Mouse (Mus musculus): ENCODE data around the gene Zbtb7a.
"Not testable (repeated sequence)": the region's sequence is repeated elsewhere in the genome, so short reads cannot be mapped to it uniquely, and the experiment has no call there.

Gene Zbtb7a

DNA sequence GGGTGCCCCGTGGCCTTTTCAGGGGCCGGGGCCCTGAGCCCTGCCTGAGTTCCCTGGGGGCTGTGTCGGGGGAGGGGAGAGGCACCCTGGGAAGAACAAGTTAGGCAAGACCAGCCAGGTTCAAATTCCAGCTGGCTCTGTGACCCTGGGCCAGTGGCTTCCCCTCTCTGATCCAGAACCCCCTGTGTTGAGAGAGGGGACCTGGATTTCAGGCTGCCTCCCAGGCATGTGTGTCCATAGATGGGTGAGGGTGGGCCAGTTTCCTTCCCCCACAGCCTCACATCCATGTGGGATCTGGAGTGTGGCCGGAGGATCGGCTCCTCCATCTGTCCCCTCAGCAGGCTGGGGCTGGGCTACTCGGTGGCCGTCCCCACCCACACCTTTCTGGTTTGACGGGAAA, 5.0 kb downstream of the Zbtb7a start:
- DNase-seq, result no peak

GRCm38 (mm10) chr10:81140717-81141454, 5.9 kb downstream of the Zbtb7a start:
- DNase-seq, result no peak

- DNase-seq, result no peak
Measured at GRCm38 (mm10) chr10:81141455-81142210, 6.6 kb downstream of the Zbtb7a start.

DNA sequence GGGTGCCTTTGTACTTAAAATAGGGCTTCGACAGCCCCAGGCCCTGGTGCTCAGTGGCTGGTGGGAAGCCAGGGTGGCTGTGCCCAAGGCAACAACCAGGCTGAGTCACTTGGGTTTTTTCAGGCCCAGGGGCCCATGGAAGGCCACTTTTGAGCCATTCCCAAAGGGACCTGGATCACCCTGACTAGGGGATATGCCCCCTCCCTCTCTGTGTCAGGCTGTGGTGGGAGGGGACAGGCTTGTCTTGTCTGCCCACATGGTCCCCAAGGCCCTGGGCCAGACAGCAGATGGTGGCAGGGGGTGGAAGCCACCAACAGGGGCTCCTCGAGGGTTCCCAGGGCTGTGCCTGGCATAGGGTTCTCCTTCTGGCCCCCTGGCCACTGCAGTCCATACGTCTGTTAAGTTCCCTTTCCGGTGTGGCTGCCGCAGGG, 7.5 kb downstream of the Zbtb7a start:
- no peak for DNase-seq

- no peak for DNase-seq
Measured at GRCm38 (mm10) chr10:81143157-81143633, 8.2 kb downstream of the Zbtb7a start.

DNA sequence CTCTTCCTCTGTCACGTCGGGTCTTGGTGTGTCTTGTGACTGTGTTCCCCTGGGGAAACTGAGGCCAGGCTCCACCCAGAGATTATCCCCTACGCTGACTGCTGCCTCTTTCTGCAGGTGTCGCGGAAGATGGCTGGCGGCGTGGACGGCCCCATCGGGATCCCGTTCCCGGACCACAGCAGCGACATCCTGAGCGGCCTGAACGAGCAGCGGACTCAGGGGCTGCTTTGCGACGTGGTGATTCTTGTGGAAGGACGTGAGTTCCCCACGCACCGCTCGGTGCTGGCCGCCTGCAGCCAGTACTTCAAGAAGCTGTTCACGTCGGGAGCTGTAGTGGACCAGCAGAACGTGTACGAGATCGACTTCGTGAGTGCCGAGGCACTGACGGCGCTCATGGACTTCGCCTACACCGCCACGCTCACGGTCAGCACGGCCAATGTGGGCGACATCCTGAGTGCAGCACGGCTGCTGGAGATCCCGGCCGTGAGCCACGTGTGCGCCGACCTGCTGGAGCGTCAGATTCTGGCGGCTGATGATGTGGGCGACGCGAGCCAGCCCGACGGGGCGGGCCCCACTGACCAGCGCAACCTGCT, 8.9 kb downstream of the Zbtb7a start:
- DNase-seq, result no peak

- peak; percentile 36 for DNase-seq
Measured at GRCm38 (mm10) chr10:81144667-81145066, 9.6 kb downstream of the Zbtb7a start.

DNA sequence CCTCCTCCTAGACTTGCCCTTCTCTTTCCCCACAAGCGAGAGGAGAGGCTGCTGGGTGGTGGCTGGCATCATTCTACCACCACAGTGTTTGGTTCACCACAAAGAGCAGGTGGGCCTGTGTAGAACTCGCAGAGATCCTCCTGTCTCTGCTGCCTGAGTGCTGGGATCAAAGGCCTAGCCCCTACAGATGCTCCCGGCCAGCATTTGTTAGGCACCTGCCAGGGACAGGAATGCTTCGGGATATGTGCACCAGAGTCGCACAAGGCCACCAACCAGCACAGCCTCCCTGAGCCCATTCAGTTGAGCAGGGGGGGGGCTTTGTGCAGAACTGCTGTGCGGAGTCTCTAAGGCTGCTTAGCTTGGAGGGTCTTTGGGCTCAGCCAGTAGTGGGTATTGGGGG, 10.3 kb downstream of the Zbtb7a start:
- no peak for DNase-seq

GRCm38 (mm10) chr10:81145778-81146177, 10.8 kb downstream of the Zbtb7a start:
- DNase-seq, result no peak

GRCm38 (mm10) chr10:81146296-81146695, 11.3 kb downstream of the Zbtb7a start:
- no peak for DNase-seq

DNA sequence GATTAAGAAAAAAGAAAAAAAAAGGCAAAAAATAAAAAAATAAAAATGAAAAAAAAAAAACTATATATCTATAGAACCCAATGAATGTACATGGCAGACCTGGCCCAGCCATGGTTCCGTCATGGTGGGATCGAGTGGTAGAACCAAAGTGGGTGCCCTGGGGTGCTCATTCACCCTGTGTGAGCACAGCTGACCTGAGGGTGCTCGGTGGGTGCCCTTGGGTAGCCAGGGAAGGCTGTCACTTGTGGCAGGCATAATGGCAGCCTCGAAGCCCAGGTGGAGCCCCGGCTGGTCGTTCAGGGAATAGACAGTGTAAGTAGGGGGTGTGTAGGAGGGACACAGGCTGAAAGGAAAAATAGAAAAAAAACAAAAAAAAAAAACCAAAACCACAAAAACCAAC, 16.2 kb downstream of the Zbtb7a start:
- DNase-seq, result no peak

- no peak for DNase-seq
Measured at GRCm38 (mm10) chr10:81152609-81153008, 17.6 kb downstream of the Zbtb7a start.

DNA sequence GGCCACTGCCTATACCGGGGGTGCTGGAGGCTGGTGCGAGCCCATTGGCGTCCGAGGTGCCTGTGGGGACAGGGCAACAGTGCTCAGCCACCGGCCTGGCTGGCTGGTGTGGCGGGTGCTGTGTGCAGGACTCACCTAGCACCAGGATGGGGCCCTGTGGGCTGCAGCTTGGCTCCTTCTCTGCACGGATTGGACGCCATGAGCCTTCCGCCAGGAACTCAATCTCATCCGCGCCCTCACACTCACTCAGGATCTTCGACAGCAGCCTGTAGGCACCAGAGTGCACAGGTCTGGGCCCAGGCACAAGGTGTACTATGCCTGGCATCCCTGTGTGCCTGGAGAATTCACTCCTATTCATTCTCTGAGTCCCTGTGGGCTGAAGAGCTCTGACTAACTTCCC, 19.3 kb downstream of the Zbtb7a start:
- DNase-seq, result no peak

- DNase-seq, result no peak
Measured at GRCm38 (mm10) chr10:81154736-81155135, 19.7 kb downstream of the Zbtb7a start.

- peak; percentile 56 for DNase-seq
Measured at GRCm38 (mm10) chr10:81161602-81162317, 26.7 kb downstream of the Zbtb7a start.

DNA sequence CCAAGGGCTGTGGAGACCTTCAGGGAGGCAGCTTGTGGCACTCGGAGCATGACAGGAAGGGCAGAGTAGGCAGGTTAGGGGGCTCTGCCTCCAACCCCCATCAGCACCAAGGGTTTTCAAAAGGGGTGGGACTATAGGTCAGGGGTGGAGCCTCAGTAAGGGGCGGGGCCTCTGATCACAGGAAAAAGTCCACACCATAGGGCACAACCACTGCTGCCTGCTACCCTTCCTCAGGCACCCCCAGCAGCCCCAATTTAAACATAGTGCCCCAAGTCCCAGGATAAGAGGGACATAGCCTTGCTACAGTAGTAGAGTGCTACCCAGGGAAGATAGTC, 27.3 kb downstream of the Zbtb7a start:
- no peak for DNase-seq

- DNase-seq, result no peak
Measured at GRCm38 (mm10) chr10:81165118-81165517, 30.1 kb downstream of the Zbtb7a start.

DNA sequence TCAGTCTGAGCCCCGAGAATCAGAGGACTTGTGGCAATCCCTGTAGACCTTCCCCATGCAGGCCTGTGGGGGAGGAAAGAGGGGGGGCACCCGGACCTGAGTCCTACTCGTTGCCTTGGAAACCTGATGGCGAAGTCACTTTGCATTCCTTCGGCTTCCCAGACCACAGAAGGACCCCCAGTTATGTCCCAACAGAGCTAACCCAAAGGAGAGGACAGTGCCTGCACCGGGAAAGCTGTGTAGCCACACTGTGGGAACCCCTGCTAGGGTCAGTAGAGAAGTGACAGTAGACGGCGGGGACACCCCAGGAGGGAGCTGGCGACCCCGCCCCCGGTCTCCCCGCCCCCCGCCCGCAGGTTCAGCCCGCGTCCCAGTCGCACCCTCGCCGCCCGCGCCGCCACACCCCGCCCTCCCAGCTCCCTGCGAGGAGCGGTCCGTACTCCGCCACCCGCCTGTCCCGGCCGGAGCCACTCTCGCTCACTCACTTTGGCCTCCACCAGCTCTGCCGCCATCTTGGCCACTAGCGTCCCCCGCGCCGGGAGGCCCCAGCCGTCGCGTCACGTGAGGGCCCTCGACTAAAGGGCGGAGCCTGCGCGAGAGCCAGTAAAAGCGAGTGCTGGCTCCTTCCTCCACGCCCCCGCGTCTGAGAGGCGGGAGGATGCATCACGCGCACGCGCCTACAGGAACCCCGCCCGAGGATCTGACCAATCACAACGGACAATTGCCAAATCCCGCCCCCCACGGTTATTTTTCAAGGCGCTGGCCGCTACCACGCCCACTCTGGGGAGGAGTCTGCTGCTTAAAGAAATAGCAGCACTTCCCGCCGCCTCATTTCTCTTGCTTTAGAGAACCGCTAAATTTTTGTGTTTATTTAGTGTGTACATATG, 32.4 kb downstream of the Zbtb7a start, which contains the start of gene Pias4:
TSS of gene Pias4 (minus strand) at position 724 of the 887 bp plus-strand sequence.
- peak; percentile 100 for DNase-seq

- DNase-seq, result no peak
Measured at GRCm38 (mm10) chr10:81168087-81168431, 33.0 kb downstream of the Zbtb7a start.

- DNase-seq, result peak; percentile 90
Measured at GRCm38 (mm10) chr10:81168521-81169244, 33.7 kb downstream of the Zbtb7a start.

- DNase-seq, result not testable (repeated sequence)
Measured at GRCm38 (mm10) chr10:81169411-81169900, 34.4 kb downstream of the Zbtb7a start.

All from kidney, adult 18-20 months (tissue).